Mouse (Mus musculus) T-helper 2 cell (primary cell): ENCODE results near the gene B3galt4.

ENCODE experiments used
- in situ Hi-C: fragments of 300-600 bp; cut with MboI, MseI; formaldehyde crosslinking; loops from one replicate; pipeline ENCODE4 v1.15.1; 2025; ENCODE audit warnings: high pct_unique_total_duplicates

Gene B3galt4

DNA sequence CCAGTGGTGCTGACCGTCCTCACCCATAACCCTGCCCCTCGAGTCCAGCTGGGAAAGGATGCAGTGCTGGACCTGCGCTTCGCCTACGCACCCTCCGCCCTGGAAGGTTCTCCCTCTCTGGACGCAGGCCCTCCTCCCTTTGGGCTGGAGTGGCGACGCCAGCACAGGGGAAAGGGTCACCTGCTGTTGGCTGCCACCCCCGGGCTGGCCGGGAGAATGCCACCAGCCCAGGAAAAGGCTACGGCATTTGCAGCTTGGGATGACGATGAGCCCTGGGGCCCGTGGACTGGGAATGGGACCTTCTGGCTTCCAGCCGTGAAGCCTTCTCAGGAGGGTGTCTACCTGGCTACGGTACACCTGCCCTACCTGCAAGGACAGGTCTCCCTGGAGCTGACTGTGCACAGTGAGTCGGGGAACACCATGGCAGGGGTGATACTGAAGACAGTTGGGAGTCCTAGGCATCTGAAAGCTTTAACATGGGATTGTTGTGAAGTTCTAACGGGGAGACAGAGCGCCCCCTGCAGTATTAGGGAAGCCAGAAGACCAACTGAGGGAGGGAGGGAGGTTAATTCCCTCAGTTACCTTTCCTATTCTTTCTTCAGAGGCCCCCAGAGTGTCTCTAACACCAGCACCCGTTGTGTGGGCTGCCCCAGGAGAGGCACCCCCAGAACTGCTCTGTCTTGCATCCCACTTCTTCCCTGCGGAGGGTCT lies 25.7 kb downstream of the B3galt4 start:
- in situ Hi-C loops = no loop called here

DNA sequence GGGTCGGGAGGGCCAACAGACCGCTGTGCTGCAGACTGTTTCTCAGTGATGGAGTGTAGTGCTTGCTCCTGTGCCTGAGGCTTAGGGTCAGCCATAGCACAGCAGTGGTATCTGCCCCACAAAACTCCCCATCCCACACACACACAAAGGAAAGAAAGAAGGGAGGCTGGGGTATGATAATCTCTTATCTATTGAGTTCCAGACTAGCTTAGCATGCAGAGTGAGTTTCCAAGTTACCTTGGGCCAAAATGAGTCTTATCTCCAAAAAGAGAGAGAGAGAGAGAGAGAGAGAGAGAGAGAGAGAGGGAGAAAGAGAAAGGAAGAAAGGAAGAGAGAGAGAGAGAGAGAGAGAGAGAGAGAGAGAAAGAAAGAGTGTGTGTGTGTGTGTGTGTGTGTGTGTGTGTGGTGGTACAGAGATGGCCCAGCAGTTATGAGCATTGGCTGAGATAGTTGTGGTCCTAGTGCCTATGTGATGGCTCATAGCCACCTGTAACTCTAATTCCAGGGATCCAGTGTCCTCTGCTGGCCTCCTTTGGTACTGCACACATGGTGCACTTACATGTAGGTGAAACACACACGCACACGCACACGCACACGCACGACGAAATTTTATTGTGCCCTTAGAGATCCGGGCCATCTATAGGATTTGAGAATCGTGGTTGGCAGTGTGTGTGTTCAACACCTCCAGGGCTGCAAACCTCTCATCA lies 26.6 kb downstream of the B3galt4 start:
- in situ Hi-C loops = no loop called here

DNA sequence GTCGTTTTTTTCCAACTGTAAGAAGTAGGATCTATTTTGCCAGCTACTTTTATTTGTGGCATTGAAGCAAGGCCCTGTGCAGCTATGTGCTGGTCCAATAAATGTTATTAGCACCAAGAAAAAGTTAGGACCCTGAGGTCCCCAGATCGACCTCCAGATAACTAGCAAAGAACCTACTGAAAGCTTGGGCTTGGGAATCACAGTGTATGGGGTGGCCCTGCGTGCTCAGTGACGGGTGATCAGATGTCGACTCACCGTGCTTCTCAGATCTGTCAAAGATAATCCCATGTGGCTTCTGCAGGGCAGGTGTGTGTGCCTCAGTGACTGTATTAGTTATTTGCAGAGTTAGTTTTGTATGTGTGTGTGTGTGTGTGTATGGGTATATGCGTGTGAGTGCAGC lies 29.9 kb downstream of the B3galt4 start:
- in situ Hi-C loops = no loop called here

GRCm38 (mm10) chr17:33920282-33921097 lies 30.8 kb downstream of the B3galt4 start:
- in situ Hi-C loops = no loop called here

DNA sequence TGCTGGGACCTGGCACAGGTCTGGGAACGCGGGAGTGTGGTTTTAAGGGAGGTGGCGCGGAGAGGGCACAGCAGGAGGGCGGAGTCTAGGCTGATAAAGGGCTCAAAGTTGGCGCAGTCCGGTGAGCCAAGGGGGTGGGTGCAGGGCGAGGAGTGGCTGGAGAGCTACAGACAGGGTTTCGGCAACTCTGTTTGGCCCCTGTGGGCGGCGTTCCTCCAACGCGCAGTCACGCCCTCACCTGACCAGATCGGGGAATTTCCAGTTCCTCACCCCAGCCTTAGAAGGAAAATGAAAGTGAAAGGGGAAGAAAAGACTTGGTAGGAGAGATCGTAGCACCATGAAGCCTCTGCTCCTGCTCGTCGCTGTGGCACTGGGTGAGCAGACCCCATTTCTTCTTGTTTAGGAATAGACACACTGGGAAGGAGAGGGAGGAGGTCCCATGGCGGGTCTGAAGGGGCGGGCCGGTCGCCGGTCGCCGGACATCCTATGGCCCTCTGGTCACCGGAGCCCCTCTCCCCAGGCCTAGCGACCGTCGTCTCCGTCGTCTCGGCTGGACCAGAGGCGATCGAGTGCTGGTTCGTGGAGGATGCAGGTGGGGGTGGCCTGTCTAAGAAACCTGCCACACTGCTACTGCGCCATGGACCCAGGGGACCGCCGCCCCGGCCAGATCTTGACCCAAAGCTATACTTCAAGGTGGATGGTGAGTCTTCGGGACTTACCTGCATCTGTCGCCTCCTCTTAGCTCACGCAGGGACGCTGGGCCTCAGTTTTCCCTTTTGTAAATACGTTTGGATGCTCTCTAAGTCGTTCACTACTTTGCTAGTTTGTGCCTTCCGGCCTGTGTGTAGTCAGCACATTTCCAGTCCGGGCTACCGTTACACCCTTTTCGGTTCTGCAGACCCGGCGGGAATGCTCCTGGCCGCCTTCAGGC lies 31.7 kb downstream of the B3galt4 start:
- in situ Hi-C loops = no loop called here

DNA sequence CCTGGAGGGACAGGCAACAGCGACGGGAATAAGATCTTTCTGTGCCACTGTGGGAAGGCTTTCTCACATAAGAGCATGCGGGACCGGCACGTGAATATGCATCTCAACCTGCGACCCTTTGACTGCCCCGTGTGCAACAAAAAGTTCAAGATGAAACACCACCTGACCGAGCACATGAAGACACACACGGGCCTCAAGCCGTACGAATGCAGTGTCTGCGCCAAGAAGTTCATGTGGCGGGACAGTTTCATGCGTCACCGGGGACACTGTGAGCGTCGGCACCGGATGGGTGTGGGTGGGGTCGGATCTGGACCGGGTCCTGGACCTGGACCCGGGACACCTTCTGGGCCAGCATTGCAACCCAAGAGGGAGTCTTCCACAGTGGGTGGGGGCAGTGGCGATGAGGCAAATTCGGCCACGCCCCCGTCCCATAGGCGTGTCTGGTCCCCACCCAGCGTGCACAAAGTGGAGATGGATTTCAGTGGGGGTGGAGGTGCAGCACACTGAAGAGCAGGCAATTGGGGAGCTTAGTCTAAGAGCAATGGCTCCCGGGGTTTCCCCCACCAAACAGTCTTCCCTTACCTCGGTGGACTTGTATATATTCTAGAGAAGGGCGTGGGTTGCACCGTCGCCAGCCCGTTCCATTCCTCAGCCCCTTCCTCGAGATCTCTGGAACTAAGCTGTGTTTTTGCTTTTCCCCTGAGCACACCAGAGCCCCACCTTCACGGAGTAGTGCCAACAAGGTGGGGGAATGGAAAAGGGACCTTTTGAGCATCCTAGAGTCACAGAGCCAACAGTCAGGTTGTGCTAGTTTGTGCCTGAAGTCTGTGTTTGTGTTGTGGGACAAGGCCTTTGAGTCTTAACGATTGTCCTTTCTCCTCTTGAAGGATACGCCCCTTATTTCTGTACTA lies 32.7 kb downstream of the B3galt4 start:
- in situ Hi-C loops = no loop called here

DNA sequence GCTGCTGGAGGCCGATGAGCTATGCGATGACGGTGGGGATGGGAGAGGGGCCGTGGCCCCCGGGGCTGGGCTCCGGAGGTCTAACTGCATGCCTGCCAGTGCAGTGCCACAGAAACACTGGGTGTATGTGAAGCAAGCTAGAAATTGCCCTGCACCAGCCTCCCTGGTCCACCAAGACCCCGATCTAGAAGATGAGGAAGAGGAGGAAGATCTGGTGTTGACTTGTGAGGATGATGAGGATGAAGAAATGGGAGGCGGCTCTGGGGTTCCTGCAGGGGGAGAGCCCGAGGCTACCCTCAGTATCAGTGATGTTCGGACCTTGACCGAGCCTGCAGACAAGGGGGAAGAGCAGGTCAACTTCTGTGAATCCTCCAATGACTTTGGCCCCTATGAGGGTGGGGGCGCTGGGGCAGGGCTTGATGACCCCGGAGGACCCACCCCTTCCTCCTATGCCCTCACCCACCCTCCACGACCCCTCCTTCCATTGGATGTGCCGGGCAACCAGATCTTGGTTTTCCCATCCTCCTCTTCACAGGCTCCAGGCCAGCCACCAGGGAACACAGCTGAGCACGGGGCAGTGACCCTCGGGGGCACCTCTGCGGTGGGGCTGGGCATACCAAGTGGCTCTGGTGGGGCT lies 33.5 kb downstream of the B3galt4 start:
- in situ Hi-C loops = no loop called here

GRCm38 (mm10) chr17:33916847-33917655 lies 34.2 kb downstream of the B3galt4 start:
- in situ Hi-C loops = no loop called here

GRCm38 (mm10) chr17:33916294-33916693 lies 35.0 kb downstream of the B3galt4 start:
- in situ Hi-C loops = no loop called here

- in situ Hi-C loops = no loop called here
Measured at GRCm38 (mm10) chr17:33915671-33916250, 35.5 kb downstream of the B3galt4 start, which contains the start of the genes Tapbp and Zbtb22. TSS of gene Tapbp (plus strand) at chr17:33915899. TSS of gene Zbtb22 (plus strand) at chr17:33915904.

GRCm38 (mm10) chr17:33914969-33915391 lies 36.3 kb downstream of the B3galt4 start:
- in situ Hi-C loops = no loop called here

- in situ Hi-C loops = no loop called here
Measured at GRCm38 (mm10) chr17:33913905-33914304, 37.4 kb downstream of the B3galt4 start.

DNA sequence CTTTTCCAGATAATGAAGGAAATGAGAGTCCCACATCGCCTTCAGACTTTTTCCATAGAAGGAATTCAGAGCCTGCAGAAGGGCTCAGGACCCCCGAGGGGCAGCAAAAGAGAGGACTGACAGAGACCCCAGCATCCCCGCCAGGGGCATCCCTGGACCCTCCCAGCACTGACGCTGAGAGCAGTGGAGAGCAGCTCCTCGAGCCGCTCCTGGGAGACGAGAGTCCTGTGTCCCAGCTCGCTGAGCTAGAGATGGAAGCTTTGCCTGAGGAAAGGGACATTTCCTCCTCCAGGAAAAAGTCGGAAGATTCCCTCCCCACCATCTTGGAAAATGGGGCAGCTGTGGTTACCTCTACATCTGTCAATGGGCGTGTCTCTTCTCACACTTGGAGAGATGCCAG lies 38.0 kb downstream of the B3galt4 start:
- in situ Hi-C loops = no loop called here

- in situ Hi-C loops = no loop called here
Measured at GRCm38 (mm10) chr17:33911813-33912414, 39.4 kb downstream of the B3galt4 start.

DNA sequence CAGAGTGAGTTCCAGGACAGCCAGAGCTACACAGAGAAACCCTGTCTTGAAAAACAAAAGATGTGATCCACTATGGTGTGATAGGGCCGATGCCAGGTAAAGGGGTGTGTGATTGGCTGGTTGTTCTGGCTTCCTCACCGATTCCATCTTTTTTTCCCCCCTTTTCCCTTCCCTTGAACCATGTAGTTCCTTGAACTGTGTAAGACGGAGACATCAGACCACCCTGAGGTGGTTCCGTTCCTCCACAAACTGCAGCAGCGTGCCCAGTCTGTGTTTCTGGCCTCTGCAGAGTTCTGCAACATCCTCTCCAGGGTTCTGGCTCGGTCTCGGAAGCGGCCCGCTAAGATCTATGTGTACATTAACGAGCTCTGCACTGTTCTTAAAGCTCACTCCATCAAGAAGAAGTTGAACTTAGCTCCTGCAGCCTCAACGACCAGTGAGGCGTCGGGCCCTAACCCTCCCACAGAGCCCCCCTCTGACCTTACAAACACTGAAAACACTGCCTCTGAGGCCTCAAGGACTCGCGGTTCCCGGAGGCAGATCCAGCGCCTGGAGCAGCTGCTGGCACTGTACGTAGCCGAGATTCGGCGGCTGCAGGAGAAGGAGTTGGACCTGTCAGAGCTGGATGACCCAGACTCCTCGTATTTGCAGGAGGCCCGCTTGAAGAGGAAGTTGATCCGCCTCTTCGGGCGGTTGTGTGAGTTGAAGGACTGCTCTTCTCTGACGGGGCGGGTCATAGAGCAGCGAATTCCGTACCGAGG lies 40.1 kb downstream of the B3galt4 start:
- in situ Hi-C loops = no loop called here

DNA sequence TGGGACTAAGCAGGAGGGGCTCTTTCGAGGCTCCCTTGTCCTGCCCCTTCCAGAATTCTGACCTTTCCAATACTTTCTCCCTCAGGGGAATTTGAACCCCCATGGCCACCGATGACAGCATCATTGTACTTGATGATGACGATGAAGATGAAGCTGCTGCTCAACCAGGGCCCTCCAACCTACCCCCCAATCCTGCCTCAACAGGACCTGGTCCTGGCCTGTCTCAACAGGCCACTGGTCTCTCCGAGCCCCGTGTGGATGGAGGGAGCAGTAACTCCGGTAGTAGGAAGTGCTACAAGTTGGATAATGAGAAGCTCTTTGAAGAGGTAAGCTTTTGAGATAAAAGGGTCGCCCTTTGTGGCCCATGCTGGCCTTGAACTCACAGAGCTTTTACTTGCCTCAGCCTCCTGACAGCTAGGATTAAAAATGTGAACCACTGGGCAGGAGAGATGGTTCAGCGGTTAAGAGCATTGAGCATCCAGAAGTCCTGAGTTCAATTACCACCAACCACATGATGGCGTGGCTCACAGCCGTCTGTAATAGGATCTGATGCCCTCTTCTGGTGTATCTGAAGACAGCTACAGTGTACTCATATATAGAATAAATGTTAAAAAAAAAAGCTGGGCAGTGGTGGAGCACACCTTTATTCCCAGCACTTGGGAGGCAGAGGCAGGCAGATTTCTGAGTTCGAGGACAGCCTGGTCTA lies 40.8 kb downstream of the B3galt4 start:
- in situ Hi-C loops = no loop called here

DNA sequence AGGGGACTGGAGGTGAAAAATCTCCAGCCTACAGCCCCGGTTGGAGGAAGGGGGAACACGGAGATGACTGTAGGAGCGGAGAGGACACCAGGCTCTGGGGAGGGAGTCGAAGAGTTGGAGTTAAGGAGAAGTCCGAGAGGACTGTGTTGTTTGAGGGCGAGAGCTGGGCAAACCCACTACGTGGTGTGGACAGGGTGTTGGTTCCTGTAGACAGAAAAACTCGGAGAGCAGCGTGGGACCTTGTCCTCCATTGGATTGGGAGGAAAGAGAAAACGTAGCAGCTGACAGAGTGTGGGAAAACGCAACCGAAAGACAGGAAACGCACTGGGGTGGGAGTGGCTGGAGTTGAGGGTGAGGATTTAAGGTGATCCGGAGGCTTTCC lies 41.4 kb downstream of the B3galt4 start:
- in situ Hi-C loops = no loop called here
